Comparison of ENCODE assay signal across 8 mouse cellular contexts in the genomic region with DNA sequence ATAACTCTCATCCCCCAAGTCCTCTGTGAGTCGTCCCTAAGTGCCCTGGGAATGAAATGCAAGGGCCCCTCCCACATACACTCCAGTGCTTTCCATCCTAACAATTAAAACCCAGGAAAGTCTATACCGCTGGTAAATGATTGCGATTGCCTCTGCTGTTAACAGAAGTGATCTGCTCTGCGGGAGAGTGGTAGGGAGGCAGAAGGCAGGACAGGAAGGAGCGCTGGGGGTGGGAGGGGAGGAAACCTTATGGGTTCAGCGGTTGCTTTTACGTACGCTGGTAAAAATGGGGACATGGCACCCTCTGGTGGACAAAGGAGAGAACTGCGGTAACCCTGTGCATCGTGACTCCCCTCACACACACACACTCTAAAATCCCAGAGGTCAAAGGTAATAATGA. TPM values are rescaled to one million over a fixed set of nuclear protein-coding genes. Genes with fewer than 3 reads are reported as not detected.
A peak's percentile ranks its signal among the peaks of the same experiment; 100 is the strongest.
DNase-seq lines count a peak whose midpoint lies in the region; ATAC-seq lines count a peak whose summit lies in the region.

No protein-coding gene starts in this region.

- intact Hi-C loops in left cerebral cortex, postnatal 10 days (cut with DNase I) = loop anchor here (10.0 kb wide), 2 partner anchors 658 to 1798 kb away; partner anchors contain the start of gene Psg16

- H3K4me1 ChIP-seq in hindbrain, embryonic 15.5 days (replicated peaks) = peaks cover 5% of the 10 kb centered on the region

- H3K27ac ChIP-seq in hindbrain, embryonic 15.5 days (replicated peaks) = no peak overlapping the region

- peak; percentile 76 for ATAC-seq in hindbrain, embryonic 15.5 days (ENCODE audit: low FRiP score, low read depth)
- peak; percentile 100 for ATAC-seq in megakaryocyte progenitor cell, adult 5-6 weeks (replicated peaks; ENCODE audit: poor library complexity)

- 0% methylated on average over 10 of the region's 10 CpGs for WGBS in hindbrain, embryonic 15.5 days

- peak; percentile 65 to 67 for DNase-seq in left cerebral cortex, adult 18-20 months (ENCODE audit: low spot score in 2 of 2)
- no peak for DNase-seq in left cerebral cortex, adult 11 months (ENCODE audit: low spot score)
- peak; percentile 87 to 88 for DNase-seq in cerebellum, postnatal 10 days
- peak; percentile 65 for DNase-seq in frontal cortex, postnatal 36 days (ENCODE audit: low spot score in 2 of 2)
- DNase-seq in left cerebral cortex, postnatal 10 days (ENCODE audit: extremely low spot score in 1 of 2, low spot score in 2 of 2) = peak; percentile 57 to 84
- DNase-seq in skeletal muscle tissue, adult 2 months (ENCODE audit: low read depth, low spot score) = peak; percentile 66

- H3K4me2 ChIP-seq in hindbrain, embryonic 15.5 days = peak overlapping the region; percentile 75

- H3K36me3 ChIP-seq in hindbrain, embryonic 15.5 days = no peaks in the 10 kb centered on the region

- peak overlapping the region; percentile 33 for H3K9ac ChIP-seq in hindbrain, embryonic 15.5 days

- peak overlapping the region; percentile 49 for H3K4me3 ChIP-seq in hindbrain, embryonic 15.5 days

- no peaks in the 10 kb centered on the region for H3K27me3 ChIP-seq in hindbrain, embryonic 15.5 days

- H3K9me3 ChIP-seq in hindbrain, embryonic 15.5 days = no peaks in the 10 kb centered on the region

RNA-seq across cellular contexts. Expression of gene Pglyrp1, which starts 2.1 kb away (rescaled TPM):
- total RNA-seq in left cerebral cortex, adult 18-20 months (2021) = 10 to 100 TPM in 1 of 2 experiments, 1 to 10 TPM in 1; 9.5 to 19.9 TPM
- 22.9 and 25.9 TPM in 2 replicates for polyA plus RNA-seq in hindbrain, embryonic 15.5 days (2015; fragmentation: Nextera tagmentation; extraction: Ambion mirVana)
- total RNA-seq in left cerebral cortex, postnatal 10 days (2021) = 10 to 100 TPM; 26.6 to 28.1 TPM
- 264 and 265 TPM in 2 replicates for total RNA-seq in megakaryocyte progenitor cell, adult 5-6 weeks (2015)
- total RNA-seq in megakaryocyte progenitor cell, adult 5-6 weeks (2017) = 31.3 and 35.6 TPM in 2 replicates

RNA-seq across cellular contexts. Expression of gene Mill2, which starts 33.5 kb away (rescaled TPM):
- total RNA-seq in left cerebral cortex, adult 18-20 months (2021) = 1 to 10 TPM; 2.3 to 3.0 TPM
- 0.44 and 1.3 TPM in 2 replicates for polyA plus RNA-seq in hindbrain, embryonic 15.5 days (2015; fragmentation: Nextera tagmentation; extraction: Ambion mirVana)
- 1 to 10 TPM; 1.3 to 1.5 TPM for total RNA-seq in left cerebral cortex, postnatal 10 days (2021)
- total RNA-seq in megakaryocyte progenitor cell, adult 5-6 weeks (2015) = 0.15 and 0.44 TPM in 2 replicates
- 0.75 TPM in 1 of 2 replicates, not detected in the other for total RNA-seq in megakaryocyte progenitor cell, adult 5-6 weeks (2017)

RNA-seq across cellular contexts. Expression of gene Ccdc61, which starts 37.0 kb away (rescaled TPM):
- 10 to 100 TPM; 10.5 to 12.6 TPM for total RNA-seq in left cerebral cortex, adult 18-20 months (2021)
- 29.7 and 30.6 TPM in 2 replicates for polyA plus RNA-seq in hindbrain, embryonic 15.5 days (2015; fragmentation: Nextera tagmentation; extraction: Ambion mirVana)
- 10 to 100 TPM; 12.8 to 13.4 TPM for total RNA-seq in left cerebral cortex, postnatal 10 days (2021)
- total RNA-seq in megakaryocyte progenitor cell, adult 5-6 weeks (2015) = 11.9 and 14.1 TPM in 2 replicates
- 11.3 and 17.0 TPM in 2 replicates for total RNA-seq in megakaryocyte progenitor cell, adult 5-6 weeks (2017)

RNA-seq across cellular contexts. Expression of gene Psg17, which starts 51.8 kb away (rescaled TPM):
- not detected for total RNA-seq in left cerebral cortex, adult 18-20 months (2021)
- polyA plus RNA-seq in hindbrain, embryonic 15.5 days (2015; fragmentation: Nextera tagmentation; extraction: Ambion mirVana) = 0.06 TPM in 1 of 2 replicates, not detected in the other
- not detected for total RNA-seq in left cerebral cortex, postnatal 10 days (2021)
- total RNA-seq in megakaryocyte progenitor cell, adult 5-6 weeks (2015) = not detected in 2 replicates
- total RNA-seq in megakaryocyte progenitor cell, adult 5-6 weeks (2017) = not detected in 2 replicates

RNA-seq across cellular contexts. Expression of gene Nova2, which starts 52.4 kb away (rescaled TPM):
- total RNA-seq in left cerebral cortex, adult 18-20 months (2021) = 10 to 100 TPM; 69.9 to 70.1 TPM
- polyA plus RNA-seq in hindbrain, embryonic 15.5 days (2015; fragmentation: Nextera tagmentation; extraction: Ambion mirVana) = 12.5 and 13.0 TPM in 2 replicates
- 100 to 1,000 TPM; 114 to 118 TPM for total RNA-seq in left cerebral cortex, postnatal 10 days (2021)
- not detected in 2 replicates for total RNA-seq in megakaryocyte progenitor cell, adult 5-6 weeks (2015)
- not detected in 2 replicates for total RNA-seq in megakaryocyte progenitor cell, adult 5-6 weeks (2017)
